Mouse (Mus musculus): ENCODE data around the gene Snx10. TPM values are rescaled to one million over a fixed set of nuclear protein-coding genes. Genes with fewer than 3 reads are reported as not detected.

The Snx10 gene
- polyA plus RNA-seq, 1 experiment from 2014 or later, result 32.7 TPM

- no peak for DNase-seq (ENCODE audit: extremely low spot score, low spot score)
- no peaks in the 10 kb centered on the region for H3K27me3 ChIP-seq (ENCODE audit: poor library complexity, severe bottlenecking)
- H3K27ac ChIP-seq, result no peak overlapping the region
- H3K4me3 ChIP-seq, result no peak overlapping the region
- H3K9me3 ChIP-seq, result no peaks in the 10 kb centered on the region
- peaks cover 5% of the 10 kb centered on the region; the same call in 1 of the 2 replicates for H3K4me1 ChIP-seq
- H3K36me3 ChIP-seq (replicated peaks), result peaks cover 7% of the 10 kb centered on the region; the same call in 1 of the 2 replicates
- 85% methylated on average over 4 of the region's 4 CpGs for WGBS
These were observed 49.4 kb downstream of the Snx10 start for GRCm38 (mm10) chr6:51573136-51573535.

DNA sequence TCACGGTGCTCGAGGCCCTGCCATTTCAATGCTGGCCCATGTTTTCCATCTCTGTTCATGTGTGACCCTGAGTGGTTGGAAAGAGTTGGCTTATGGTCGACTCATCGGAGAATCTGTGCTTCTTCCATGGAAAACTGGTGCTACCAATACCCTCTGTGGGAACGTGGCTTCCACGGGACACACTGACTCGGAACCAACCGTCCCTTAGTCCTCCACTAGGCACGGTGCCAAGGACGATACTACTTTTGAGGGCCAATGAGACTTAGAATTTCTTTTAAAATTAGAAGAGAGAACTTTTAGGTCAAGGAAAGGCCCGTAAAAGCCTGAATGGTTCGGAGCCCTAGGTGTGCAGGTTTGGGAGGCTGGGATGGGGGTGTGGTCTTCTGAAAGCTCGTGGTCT is 50.4 kb downstream of the Snx10 start:
- peaks cover 7% of the 10 kb centered on the region; the same call in 1 of the 2 replicates for H3K36me3 ChIP-seq (replicated peaks)
- DNase-seq (ENCODE audit: extremely low spot score, low spot score), result no peak
- WGBS, result 90% methylated on average over 13 of the region's 13 CpGs
- H3K27me3 ChIP-seq (ENCODE audit: poor library complexity, severe bottlenecking), result no peaks in the 10 kb centered on the region
- peaks cover 5% of the 10 kb centered on the region; the same call in 1 of the 2 replicates for H3K4me1 ChIP-seq
- no peaks in the 10 kb centered on the region for H3K9me3 ChIP-seq
- no peak overlapping the region for H3K4me3 ChIP-seq
- H3K27ac ChIP-seq, result no peak overlapping the region

GRCm38 (mm10) chr6:51578415-51578814 is 54.7 kb downstream of the Snx10 start:
- H3K4me3 ChIP-seq, result no peak overlapping the region
- peaks cover 13% of the 10 kb centered on the region; the same call in 1 of the 2 replicates for H3K4me1 ChIP-seq
- H3K27me3 ChIP-seq (ENCODE audit: poor library complexity, severe bottlenecking), result no peaks in the 10 kb centered on the region
- H3K36me3 ChIP-seq (replicated peaks), result peaks cover 30% of the 10 kb centered on the region
- H3K9me3 ChIP-seq, result no peaks in the 10 kb centered on the region
- no peak for DNase-seq (ENCODE audit: extremely low spot score, low spot score)
- no peak overlapping the region for H3K27ac ChIP-seq
- WGBS, result 91% methylated on average over 4 of the region's 4 CpGs

- 40% methylated on average over 18 of the region's 18 CpGs for WGBS
- H3K27ac ChIP-seq, result no peak overlapping the region
These were observed 56.5 kb downstream of the Snx10 start for GRCm38 (mm10) chr6:51580040-51580680.

GRCm38 (mm10) chr6:51581418-51581817 is 57.7 kb downstream of the Snx10 start:
- peaks cover 7% of the 10 kb centered on the region; the same call in 1 of the 2 replicates for H3K4me1 ChIP-seq
- peaks cover 37% of the 10 kb centered on the region for H3K36me3 ChIP-seq (replicated peaks)
- WGBS, result 92% methylated on average over 9 of the region's 9 CpGs
- H3K27me3 ChIP-seq (ENCODE audit: poor library complexity, severe bottlenecking), result no peaks in the 10 kb centered on the region
- no peak overlapping the region for H3K4me3 ChIP-seq
- no peak overlapping the region for H3K27ac ChIP-seq
- no peak for DNase-seq (ENCODE audit: extremely low spot score, low spot score)
- H3K9me3 ChIP-seq, result no peaks in the 10 kb centered on the region

More at GRCm38 (mm10) chr6:51580040-51580680, 56.5 kb downstream of the Snx10 start:
- H3K36me3 ChIP-seq (replicated peaks), result peaks cover 37% of the 10 kb centered on the region
- no peaks in the 10 kb centered on the region for H3K27me3 ChIP-seq (ENCODE audit: poor library complexity, severe bottlenecking)
- no peak overlapping the region for H3K4me3 ChIP-seq
- peak; percentile 91 for DNase-seq (ENCODE audit: extremely low spot score, low spot score)
- H3K9me3 ChIP-seq, result no peaks in the 10 kb centered on the region
- peaks cover 10% of the 10 kb centered on the region; the same call in 1 of the 2 replicates for H3K4me1 ChIP-seq

GRCm38 (mm10) chr6:51582051-51582450 is 58.4 kb downstream of the Snx10 start:
- no peak for DNase-seq (ENCODE audit: extremely low spot score, low spot score)
- no peak overlapping the region for H3K27ac ChIP-seq
- H3K4me1 ChIP-seq, result peaks cover 7% of the 10 kb centered on the region; the same call in 1 of the 2 replicates
- H3K4me3 ChIP-seq, result no peak overlapping the region
- no peaks in the 10 kb centered on the region for H3K9me3 ChIP-seq
- H3K27me3 ChIP-seq (ENCODE audit: poor library complexity, severe bottlenecking), result no peaks in the 10 kb centered on the region
- peaks cover 32% of the 10 kb centered on the region for H3K36me3 ChIP-seq (replicated peaks)
- WGBS, result 89% methylated on average over 9 of the region's 9 CpGs

DNA sequence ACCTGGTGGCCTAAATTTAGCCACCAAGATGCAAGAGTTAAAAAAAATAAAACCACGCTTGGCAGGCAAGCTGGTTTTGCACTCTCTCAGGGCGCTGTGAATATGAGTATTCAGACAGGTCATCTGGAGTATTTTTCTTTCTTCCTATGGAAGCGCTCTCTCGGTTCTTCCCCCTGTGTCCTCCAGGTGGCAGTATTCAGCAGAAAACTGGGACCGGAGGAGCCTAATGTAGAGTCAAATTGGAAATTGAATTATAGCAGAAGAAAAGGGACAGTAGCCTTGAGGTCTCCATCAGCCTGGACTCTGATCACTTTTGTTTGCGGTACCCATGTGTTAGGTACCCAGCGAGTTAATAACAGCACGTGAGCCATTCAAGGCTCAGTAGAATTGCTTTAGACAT is 62.3 kb downstream of the Snx10 start:
- Histone ChIP-seq H3K36me3 (replicated peaks) (peaks cover 25% of the 10 kb centered on the region), H3K4me3 (no peak overlapping the region), H3K4me1 (peaks cover 12% of the 10 kb centered on the region; the same call in 1 of the 2 replicates), H3K27ac (no peak overlapping the region), H3K9me3 (no peaks in the 10 kb centered on the region), H3K27me3 (ENCODE audit: poor library complexity, severe bottlenecking) (no peaks in the 10 kb centered on the region)
- WGBS, result 45% methylated on average over 8 of the region's 8 CpGs
- DNase-seq (ENCODE audit: extremely low spot score, low spot score), result peak; percentile 64

- Histone ChIP-seq H3K36me3 (replicated peaks) (peaks cover 15% of the 10 kb centered on the region), H3K9me3 (no peaks in the 10 kb centered on the region), H3K27me3 (ENCODE audit: poor library complexity, severe bottlenecking) (no peaks in the 10 kb centered on the region), H3K27ac (no peak overlapping the region), H3K4me3 (no peak overlapping the region), H3K4me1 (peaks cover 20% of the 10 kb centered on the region)
- DNase-seq (ENCODE audit: extremely low spot score, low spot score), result no peak
- 95% methylated on average over 3 of the region's 3 CpGs for WGBS
These were observed 63.6 kb downstream of the Snx10 start for GRCm38 (mm10) chr6:51587266-51587665.

DNA sequence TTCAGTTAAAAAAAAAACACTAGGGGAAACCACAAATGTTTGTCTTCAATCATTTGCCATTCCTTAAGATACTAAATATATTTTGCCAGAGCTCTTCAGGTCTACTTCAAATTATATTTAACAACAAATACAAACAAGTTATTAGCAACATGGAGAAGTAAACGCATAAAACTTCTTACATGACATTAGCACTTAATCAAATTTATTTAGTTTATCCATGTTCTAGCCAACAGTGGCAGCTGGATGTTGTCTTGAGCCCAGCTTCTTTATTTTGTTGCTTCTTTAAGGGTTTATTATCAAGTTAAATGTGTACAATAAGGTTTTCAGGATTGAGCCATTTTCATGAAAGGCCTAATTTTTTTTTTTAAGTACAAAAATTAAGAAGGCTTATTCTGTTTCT is 67.6 kb downstream of the Snx10 start:
- Histone ChIP-seq H3K27me3 (ENCODE audit: poor library complexity, severe bottlenecking) (no peaks in the 10 kb centered on the region), H3K36me3 (replicated peaks) (no peaks in the 10 kb centered on the region), H3K9me3 (no peaks in the 10 kb centered on the region), H3K4me1 (peaks cover 46% of the 10 kb centered on the region), H3K27ac (no peak overlapping the region), H3K4me3 (no peak overlapping the region)
- no peak for DNase-seq (ENCODE audit: extremely low spot score, low spot score)
- WGBS, result 94% methylated on average over 1 of the region's 1 CpGs

DNA sequence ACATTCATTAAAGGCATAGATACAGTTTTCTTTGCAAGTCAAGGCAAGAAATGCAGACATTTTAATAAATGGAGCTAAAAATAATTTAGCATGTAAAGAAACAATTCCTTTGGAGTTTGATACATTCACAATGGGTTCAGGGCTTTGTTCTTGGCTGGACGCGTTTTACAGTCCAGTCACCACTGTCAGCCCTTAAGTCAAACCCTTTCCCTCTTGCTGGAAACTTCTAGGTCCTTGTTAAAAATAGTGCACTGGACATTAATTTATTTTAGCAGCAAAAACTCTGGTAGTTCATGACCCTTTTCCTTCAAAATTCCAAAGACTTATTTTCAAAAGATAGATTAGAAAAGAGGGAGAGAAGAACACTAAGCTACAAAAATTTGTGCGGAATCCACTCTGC is 68.1 kb downstream of the Snx10 start:
- Histone ChIP-seq H3K27ac (peak overlapping the region; percentile 95), H3K9me3 (no peaks in the 10 kb centered on the region), H3K4me3 (peak overlapping the region; percentile 64), H3K4me1 (peaks cover 46% of the 10 kb centered on the region), H3K36me3 (replicated peaks) (no peaks in the 10 kb centered on the region), H3K27me3 (ENCODE audit: poor library complexity, severe bottlenecking) (no peaks in the 10 kb centered on the region)
- DNase-seq (ENCODE audit: extremely low spot score, low spot score), result no peak
- 23% methylated on average over 3 of the region's 3 CpGs for WGBS

DNA sequence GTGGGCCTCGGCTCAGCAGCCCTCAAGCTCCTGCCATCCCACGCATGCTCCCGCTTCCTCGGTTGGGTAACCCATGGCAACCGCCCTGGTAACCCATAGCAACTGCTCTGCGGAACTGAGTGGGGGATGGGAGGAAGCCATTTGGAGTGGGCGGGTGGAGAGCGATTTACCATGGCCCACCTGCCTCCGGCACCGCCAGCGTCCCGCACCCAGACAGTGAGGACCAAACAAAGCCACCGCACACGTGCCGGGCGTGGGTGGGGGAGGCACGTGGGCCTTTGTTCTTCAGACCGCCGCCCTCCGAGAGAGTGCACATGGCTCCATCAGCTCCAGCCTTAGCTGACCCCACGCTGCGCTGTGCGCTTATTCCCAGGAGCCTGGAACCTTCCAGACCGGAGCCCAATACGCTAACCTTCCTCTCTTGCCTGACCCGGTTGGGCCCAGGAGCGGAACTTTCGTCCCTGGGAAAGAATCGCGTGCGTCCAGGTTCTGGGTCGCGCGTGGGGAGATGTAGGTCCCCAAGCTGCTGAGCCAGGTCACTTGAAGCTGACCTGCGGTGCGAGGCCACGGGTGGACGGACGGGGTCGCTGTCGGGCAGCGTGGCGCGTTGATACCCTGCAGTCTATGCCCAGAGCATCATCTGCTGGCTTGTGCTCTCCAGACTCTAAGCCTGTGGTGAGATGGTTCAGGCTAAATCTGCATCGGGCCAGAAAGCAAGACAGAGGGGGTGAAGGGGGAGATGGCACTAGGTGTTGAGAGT is 68.8 kb downstream of the Snx10 start:
- WGBS, result 1% methylated on average over 45 of the region's 45 CpGs
- peaks cover 51% of the 10 kb centered on the region for H3K4me1 ChIP-seq

GRCm38 (mm10) chr6:51593446-51594035 is 69.8 kb downstream of the Snx10 start:
- Histone ChIP-seq H3K4me1 (peaks cover 58% of the 10 kb centered on the region), H3K27me3 (ENCODE audit: poor library complexity, severe bottlenecking) (no peaks in the 10 kb centered on the region), H3K27ac (peak overlapping the region; percentile 95; the same call in 1 of the 2 replicates), H3K9me3 (no peaks in the 10 kb centered on the region), H3K4me3 (no peak overlapping the region), H3K36me3 (replicated peaks) (no peaks in the 10 kb centered on the region)
- WGBS, result 60% methylated on average over 10 of the region's 10 CpGs
- no peak for DNase-seq (ENCODE audit: extremely low spot score, low spot score)

More for the DNA sequence above, 68.8 kb downstream of the Snx10 start:
- Histone ChIP-seq H3K27me3 (ENCODE audit: poor library complexity, severe bottlenecking) (no peaks in the 10 kb centered on the region), H3K36me3 (replicated peaks) (no peaks in the 10 kb centered on the region), H3K27ac (peak overlapping the region; percentile 95), H3K9me3 (no peaks in the 10 kb centered on the region), H3K4me3 (peak overlapping the region; percentile 64)
- peak; percentile 89 for DNase-seq (ENCODE audit: extremely low spot score, low spot score)

DNA sequence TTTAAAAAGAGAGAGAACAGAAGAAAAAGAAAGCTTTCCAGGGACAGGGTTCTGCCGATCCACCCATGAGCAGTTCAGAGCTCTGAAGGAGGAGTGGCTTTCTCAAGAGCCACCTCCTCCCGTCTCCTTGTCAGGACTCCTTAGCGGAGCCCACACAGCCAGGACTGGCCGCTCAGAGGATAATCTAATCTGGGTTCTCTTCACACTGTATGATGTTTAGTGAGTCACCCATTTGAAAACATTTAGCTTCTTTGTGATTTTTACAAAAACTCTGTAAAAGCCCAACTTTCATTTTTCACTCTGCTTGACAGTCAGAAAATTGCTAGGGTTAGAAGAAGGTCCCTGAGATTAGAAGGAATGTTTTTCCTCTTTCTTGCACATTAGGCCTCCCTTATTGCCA is 70.8 kb downstream of the Snx10 start:
- DNase-seq (ENCODE audit: extremely low spot score, low spot score), result no peak
- Histone ChIP-seq H3K9me3 (no peaks in the 10 kb centered on the region), H3K4me1 (peaks cover 53% of the 10 kb centered on the region), H3K27ac (no peak overlapping the region), H3K36me3 (replicated peaks) (no peaks in the 10 kb centered on the region), H3K27me3 (ENCODE audit: poor library complexity, severe bottlenecking) (no peaks in the 10 kb centered on the region), H3K4me3 (no peak overlapping the region)
- WGBS, result 58% methylated on average over 4 of the region's 4 CpGs

All from forebrain, embryonic 10.5 days (tissue).